Mouse (Mus musculus) left cerebral cortex, adult 8-10 months (tissue): ENCODE measurements at regions not wholly inside any gene's neighbourhood (a gene's known extent, or its start where the extent isn't known, plus 50 kb on each side); places are given as distances from the start of the nearest gene placed in this dataset.

Experiments used
- DNase-seq, 2 experiments: peaks; one replicate each; pipeline ENCODE4 v3.0.0; 2022; ENCODE audit warnings: low spot score in 2 of 2

- peak in 1 of 2 experiments; percentile 18 for DNase-seq
These were observed 441.5 kb downstream of the Ebf1 start for GRCm38 (mm10) chr11:45058658-45059057.

- no peak for DNase-seq
These were observed 449.5 kb downstream of the Ebf1 start for GRCm38 (mm10) chr11:45066592-45066991.

- DNase-seq: no peak
These were observed 453.2 kb downstream of the Ebf1 start for GRCm38 (mm10) chr11:45070280-45070679.

- DNase-seq: no peak
These were observed 454.1 kb downstream of the Ebf1 start for GRCm38 (mm10) chr11:45071195-45071594.

GRCm38 (mm10) chr11:45084506-45085037 lies 467.5 kb downstream of the Ebf1 start:
- DNase-seq: no peak

GRCm38 (mm10) chr11:45085145-45085544 lies 468.0 kb downstream of the Ebf1 start:
- no peak for DNase-seq

GRCm38 (mm10) chr11:45087186-45087915 lies 470.2 kb downstream of the Ebf1 start:
- DNase-seq: no peak

GRCm38 (mm10) chr11:45088286-45088685 lies 471.2 kb downstream of the Ebf1 start:
- DNase-seq: no peak

- DNase-seq: no peak
These were observed 472.4 kb downstream of the Ebf1 start for GRCm38 (mm10) chr11:45089561-45089960.

GRCm38 (mm10) chr11:45103498-45104336 lies 486.6 kb downstream of the Ebf1 start:
- DNase-seq: peak in 1 of 2 experiments; percentile 11

GRCm38 (mm10) chr11:45116702-45117101 lies 499.6 kb downstream of the Ebf1 start:
- DNase-seq: no peak

GRCm38 (mm10) chr11:45123276-45123675 lies 506.2 kb downstream of the Ebf1 start:
- DNase-seq: no peak

- DNase-seq: no peak
These were observed 519.7 kb downstream of the Ebf1 start for GRCm38 (mm10) chr11:45136781-45137180.

GRCm38 (mm10) chr11:45138351-45138975 lies 521.3 kb downstream of the Ebf1 start:
- no peak for DNase-seq

GRCm38 (mm10) chr11:45140490-45140889 lies 523.4 kb downstream of the Ebf1 start:
- no peak for DNase-seq

GRCm38 (mm10) chr11:45154070-45154469 lies 537.0 kb downstream of the Ebf1 start:
- no peak for DNase-seq

- no peak for DNase-seq
These were observed 537.4 kb downstream of the Ebf1 start for GRCm38 (mm10) chr11:45154497-45154896.

- DNase-seq: no peak
These were observed 538.7 kb downstream of the Ebf1 start for GRCm38 (mm10) chr11:45155782-45156181.

- DNase-seq: no peak
These were observed 541.2 kb downstream of the Ebf1 start for GRCm38 (mm10) chr11:45158282-45158681.

- DNase-seq: no peak
These were observed 543.8 kb downstream of the Ebf1 start for GRCm38 (mm10) chr11:45160871-45161270.

GRCm38 (mm10) chr11:45173546-45173945 lies 556.4 kb downstream of the Ebf1 start:
- DNase-seq: no peak

- DNase-seq: no peak
These were observed 557.0 kb downstream of the Ebf1 start for GRCm38 (mm10) chr11:45174071-45174470.
